Mouse (Mus musculus): ENCODE data around the gene Slc12a4.
"Not testable (repeated sequence)": the region's sequence is repeated elsewhere in the genome, so short reads cannot be mapped to it uniquely, and the experiment has no call there.

Slc12a4 gene

DNA sequence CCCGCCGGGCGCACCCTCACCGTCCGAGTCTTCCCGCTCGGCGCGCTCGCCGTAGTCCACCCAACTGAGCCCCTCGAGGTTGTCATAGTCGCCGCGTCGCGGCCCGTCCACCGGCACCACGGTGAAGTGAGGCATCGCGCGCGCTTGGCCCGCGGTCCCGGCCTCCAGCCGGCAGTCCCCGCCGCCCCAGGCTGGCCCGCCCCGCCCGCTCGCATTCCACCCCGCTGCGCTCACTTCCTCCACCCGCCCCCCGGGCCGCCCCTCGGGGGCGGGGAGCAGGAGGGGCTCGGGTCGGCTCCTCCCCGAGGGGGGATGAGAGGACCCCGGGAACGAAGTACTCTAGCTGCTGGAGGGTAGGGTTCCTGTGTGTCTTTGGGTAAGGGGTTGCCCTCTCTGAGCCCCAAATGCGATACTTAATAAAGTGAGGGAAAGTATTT lies at the start of gene Slc12a4:
Gene Slc12a4 (minus strand): TSS at position 193 of the 437 bp plus-strand sequence.
- DNase-seq (ENCODE audit: low spot score in 2 of 2), result no peak

DNA sequence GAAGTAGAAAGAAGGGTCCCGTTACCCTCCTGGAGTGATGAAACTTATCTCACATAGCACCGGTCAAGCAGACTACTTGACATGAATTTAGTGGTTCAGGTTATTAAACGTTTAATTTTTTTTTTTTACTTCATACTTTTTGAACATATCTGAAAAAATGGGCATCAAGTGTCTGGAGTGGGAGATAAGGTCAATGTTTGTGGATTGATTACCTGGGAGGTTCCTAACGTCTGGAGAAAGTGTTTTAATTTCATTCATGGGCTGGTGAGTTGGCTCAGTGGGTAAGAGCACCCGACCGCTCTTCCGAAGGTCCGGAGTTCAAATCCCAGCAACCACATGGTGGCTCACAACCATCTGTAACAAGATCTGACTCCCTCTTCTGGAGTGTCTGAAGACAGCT lies 46.3 kb upstream of the Slc12a4 start:
- not testable (repeated sequence) for DNase-seq (ENCODE audit: low spot score in 2 of 2)

DNA sequence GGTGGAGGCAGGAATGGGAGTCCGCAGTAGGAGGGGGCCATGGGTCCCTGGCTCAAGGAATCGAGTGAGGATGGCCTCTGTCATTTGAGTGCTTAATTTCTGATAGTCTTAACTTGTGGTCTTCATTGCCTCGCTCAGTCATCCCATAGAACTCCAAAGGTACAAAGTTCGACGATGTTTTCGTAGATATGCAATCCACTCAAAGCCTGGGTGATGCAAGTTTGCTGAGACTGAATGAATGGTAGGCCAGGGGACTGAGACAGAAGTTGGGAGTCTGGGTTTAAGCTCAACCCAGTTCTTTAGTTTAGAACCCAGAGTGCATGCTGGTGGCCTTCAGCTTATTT lies 45.7 kb upstream of the Slc12a4 start, which contains the start of gene Ddx28:
Gene Ddx28 (minus strand): TSS at position 240 of the 344 bp plus-strand sequence.
- DNase-seq (ENCODE audit: low spot score in 2 of 2), result no peak

DNA sequence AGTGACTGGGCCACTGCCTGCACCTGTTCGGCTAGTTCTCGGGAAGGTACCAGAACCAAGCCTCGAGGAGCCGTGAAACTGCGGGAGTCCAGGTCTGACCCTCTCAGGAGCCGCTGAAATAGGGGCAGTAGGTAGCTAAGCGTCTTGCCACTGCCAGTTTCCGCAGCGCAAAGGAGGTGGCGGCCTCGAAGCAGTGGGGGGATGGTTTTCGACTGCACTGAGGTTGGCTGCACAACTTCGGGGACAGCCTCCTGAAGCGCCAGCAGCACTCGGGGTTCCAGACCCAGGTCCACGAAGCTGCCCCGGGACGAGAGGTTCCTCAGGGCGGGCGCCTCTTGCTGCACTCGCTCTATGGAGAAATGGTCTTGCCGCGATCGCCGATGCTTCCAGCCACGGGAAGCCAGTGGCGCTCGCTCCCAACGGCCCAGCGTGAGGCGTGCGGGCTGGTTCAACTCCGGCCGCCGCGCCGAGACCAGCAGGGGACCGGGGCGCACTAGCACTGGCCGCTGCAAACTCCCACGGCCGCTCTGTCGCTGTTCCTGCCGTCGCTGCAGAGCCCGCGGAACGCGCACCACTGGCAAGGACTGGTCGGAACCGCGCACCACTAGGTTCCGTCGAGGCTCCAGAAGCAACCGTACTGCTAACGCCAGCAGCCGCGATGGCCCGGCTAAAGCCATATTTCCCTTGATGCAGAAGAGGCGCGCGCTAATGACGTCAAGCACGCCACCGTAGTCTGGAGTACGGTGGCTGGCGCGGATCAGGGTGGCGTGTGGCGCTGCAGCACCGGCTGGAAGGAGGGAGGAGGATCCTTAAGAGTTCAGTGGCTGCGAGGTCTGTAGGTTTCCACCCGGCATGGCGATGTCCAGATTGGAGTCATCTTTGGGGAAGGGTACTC lies 45.1 kb upstream of the Slc12a4 start:
- DNase-seq (ENCODE audit: low spot score in 2 of 2), result peak; percentile 72 to 93

DNA sequence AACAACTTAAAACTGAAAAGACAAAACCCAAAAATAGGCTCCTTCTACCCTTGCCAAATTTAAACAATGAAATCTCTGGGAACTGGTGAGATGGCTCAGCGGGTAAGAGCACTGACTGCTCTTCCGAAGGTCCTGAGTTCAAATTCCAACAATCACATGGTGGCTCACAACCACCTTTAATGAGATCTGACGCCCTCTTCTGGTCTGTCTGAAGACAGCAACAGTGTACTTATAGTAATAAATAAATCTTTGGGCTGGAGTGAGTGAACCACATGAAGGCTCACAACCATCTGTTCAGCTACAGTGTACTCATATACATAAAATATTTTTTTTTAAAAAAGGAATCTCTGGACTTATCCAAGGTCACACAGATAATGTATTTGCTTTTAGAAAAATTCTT lies 42.0 kb upstream of the Slc12a4 start:
- not testable (repeated sequence) for DNase-seq (ENCODE audit: low spot score in 2 of 2)

DNA sequence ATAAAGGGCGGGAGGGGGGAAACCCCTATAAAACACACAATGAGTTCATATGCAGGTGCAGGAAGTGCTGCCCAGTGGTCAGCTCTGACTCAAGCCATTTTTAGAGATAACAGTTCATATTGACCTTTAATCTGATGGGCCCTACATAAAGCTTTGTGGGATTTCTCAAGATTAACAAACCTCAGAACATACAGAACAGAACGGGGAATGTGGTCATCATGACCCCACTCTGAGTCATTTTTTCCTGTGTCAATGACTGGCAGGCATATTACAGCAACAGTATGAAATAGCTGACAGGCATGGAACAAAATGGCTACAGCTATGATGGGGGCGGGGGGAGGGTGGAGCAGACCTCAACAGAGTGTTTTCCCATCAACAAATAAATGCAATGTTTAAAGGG lies 41.2 kb upstream of the Slc12a4 start:
- no peak for DNase-seq (ENCODE audit: low spot score in 2 of 2)

DNA sequence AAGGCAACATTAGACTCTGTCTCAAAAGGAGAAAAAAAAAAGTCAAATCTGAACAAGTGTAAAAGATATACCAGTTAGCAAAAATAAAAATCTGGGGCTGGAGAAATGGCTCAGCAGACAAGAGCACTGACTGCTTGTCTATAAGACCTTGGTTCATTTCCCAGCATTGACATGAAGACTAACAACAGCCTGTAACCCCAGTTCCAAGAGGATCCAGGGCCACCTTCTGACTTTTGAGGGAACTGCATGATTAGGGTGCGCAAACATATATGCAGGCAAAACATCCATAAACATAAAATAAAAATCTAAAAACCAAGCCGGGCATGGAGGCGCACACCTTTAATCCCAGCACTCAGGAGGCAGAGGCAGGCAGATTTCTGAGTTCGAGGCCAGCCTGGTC lies 40.5 kb upstream of the Slc12a4 start:
- DNase-seq (ENCODE audit: low spot score in 2 of 2), result no peak

DNA sequence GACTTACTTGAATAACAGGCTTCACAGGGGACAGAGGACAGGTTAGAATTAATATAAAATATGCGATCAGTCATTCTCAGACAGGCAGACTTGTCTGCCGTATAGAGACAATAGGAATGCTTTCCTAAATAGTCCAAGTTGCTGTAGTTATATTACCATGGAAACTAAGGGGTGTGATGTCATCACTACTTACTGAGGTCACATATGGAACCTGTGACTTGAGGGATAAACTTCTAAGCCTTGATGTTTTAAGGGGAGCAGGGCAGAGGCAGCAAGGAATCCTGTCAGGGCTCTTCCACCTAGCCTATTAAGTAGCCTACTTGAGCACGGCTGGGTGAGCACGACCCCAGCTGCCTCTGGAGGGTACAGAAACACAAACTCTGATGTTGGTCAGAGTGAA lies 40.0 kb upstream of the Slc12a4 start, which contains the start of gene Dpep2nb:
Gene Dpep2nb (minus strand): TSS at position 101 of the 400 bp plus-strand sequence.
- no peak for DNase-seq (ENCODE audit: low spot score in 2 of 2)

DNA sequence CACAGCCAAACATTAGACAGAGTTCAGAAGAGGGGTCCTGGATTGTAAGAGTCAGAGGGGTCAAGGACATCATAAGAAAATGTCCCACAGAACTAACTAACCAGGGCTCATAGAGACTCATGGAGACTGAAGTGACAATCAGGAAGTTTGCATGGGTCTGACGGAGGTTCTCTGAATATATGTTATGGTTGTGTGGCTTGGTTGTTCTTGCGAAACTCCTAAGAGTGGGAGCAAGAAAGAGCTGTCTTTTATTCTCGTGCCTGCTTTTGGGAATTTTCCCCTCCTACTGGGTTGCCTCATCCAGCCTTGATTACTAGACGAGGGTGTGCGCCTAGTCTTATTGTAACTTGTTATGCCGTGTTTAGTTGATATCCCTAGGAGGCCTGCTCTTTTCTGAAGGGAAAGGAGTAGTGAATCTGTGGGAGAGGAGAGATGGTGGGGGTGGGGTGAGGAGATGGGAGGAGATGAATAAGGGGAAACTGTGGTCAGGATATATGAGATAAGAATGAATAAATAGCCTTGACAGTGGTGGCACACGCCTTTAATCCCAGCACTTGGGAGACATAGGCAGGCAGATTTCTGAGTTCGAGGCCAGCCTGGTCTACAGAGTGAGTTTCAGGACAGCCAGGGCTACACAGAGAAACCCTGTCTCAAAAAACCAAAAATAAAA lies 38.8 kb upstream of the Slc12a4 start:
- no peak for DNase-seq (ENCODE audit: low spot score in 2 of 2)

DNA sequence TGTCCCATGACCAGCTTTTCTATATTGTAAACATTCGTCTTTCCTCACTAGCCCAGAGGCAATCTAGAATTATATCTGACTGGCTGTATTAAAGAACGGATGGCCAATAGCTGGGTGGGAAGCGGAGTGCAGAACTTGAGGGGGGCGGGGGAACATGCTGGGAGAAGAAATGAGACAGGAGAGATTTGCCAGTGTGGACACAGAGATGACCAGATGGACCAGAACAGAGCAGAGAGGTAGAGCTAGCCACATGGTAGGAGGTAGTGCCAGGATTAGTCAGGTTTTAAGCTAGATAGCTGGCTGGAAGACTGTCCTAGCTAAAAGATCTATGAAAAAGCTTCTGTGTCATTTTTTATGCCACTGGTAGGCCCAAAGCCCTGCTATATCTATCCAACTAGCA lies 36.0 kb upstream of the Slc12a4 start:
- DNase-seq (ENCODE audit: low spot score in 2 of 2), result no peak

DNA sequence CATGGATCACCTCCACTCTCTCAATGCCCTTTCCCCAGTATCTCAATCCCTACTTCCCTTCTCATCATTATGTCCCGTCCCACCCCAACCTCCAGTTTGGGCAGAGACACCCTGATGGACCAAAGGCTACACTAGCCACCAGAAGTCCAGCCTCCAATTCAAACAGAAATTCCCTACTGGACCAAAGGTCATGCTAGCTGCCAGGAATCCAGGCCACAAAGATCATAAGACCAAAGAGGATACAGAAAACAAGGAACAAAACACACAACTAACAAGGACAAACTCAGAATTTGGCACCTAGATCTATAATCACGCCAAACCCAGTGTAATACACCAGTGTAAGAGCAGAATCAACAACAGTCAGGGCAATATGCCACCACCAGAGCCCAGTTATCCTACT lies 33.1 kb upstream of the Slc12a4 start:
- DNase-seq (ENCODE audit: low spot score in 2 of 2), result no peak

DNA sequence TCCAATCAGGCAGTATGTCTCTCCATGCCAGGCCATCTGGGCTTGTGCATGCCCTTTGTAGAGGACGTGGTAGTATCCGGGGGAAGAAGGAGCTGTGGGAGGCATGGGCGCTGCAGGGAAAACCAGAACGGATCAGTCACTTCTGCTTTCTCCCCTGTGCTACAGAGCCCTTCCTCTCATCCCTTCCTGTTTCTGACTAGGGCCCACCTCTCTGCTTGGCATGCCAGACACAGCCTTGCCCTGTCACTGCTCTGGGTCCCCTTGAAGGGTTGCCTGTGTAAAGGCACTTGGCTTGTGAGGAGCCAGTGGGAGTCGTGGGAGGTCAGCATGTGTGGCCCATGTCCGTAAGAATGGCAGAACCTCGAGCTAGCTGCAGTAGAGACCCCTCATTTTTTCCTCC lies 30.5 kb upstream of the Slc12a4 start:
- no peak for DNase-seq (ENCODE audit: low spot score in 2 of 2)

DNA sequence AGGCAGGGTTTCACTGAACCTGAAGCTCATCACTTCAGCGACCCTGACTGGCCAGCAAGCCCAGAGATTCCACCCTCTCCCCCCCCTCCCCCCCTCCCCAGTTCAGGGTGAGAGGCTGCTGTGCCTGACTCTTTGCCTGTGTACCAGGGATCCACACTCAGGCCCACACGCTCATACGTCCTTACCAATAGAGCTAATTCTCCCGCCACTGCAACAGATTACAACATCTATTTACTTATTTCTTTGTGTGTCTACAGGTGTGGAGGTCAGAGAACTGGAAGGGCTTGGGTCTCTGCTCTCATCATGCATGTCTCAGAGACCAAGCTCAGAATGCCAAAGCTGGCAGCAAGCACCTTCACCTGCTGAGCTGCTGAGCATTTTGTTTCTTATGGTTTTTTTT lies 27.3 kb upstream of the Slc12a4 start:
- no peak for DNase-seq (ENCODE audit: low spot score in 2 of 2)

DNA sequence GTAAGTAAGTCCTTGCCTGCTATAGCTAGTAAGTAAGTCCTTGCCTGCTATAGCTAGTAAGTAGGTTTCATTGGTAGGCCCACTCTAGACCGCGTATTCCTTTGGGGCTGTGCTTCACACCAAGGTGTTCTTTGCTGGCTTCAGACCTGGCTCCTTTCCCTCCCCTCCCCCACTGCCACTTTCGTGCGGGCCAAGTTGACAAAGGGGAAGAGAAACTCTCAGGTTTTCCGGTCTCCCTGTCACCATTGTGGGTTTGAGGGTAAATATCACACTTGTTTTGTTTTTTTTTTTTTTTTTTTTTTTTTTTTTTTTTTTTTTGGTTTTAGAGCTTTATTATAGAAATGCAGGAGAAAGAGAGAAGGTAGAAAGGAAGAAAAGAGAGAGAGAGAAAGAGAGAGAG lies 26.6 kb upstream of the Slc12a4 start:
- DNase-seq (ENCODE audit: low spot score in 2 of 2), result no peak

DNA sequence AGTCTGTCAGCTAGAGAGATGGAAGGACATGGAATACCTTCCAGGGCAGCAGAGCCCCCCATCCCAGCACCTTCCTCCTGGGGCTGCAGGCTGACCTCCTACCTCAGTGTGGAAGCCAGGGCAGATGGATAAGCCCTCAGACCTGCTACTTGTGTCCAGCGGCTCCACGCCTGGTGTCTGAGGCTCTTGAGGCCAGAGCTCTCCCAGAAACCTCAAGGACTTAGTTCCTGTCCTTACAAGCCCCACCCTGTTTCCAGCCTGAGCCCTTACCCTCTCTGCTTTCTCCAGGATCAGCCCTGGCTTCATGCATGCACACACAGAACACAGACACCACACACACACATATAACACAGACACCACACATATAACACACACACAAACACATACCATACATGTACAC lies 25.6 kb upstream of the Slc12a4 start:
- no peak for DNase-seq (ENCODE audit: low spot score in 2 of 2)

DNA sequence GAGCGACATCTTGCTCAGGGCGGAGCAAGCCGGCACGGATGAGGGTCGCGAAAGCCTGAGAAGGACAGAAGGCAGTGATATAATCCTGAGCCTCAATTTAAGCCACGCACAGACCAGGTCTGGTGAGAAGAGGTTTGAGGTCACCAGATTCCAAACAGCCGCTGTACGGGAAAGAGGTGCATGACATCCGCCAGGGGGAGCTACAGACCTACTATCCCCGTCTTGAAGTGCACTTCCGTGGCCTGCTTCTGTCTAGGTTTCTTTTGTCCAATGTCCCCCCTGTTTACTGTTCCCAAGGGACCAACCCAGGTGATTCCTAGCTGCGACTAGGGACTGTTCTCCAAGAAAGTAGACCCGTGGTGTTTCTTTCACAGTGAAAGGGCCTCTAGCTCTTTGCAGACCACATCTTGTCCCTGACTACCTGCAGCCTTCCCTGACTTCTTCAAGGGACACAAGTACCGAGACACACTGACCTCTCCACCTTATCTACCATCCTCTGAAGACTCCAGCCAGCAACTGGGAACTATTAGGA lies 25.0 kb upstream of the Slc12a4 start, which contains the start of gene Dus2:
Gene Dus2 (plus strand): TSS at position 482 of the 532 bp plus-strand sequence.
- DNase-seq (ENCODE audit: low spot score in 2 of 2), result peak in 1 of 2 experiments; percentile 75

DNA sequence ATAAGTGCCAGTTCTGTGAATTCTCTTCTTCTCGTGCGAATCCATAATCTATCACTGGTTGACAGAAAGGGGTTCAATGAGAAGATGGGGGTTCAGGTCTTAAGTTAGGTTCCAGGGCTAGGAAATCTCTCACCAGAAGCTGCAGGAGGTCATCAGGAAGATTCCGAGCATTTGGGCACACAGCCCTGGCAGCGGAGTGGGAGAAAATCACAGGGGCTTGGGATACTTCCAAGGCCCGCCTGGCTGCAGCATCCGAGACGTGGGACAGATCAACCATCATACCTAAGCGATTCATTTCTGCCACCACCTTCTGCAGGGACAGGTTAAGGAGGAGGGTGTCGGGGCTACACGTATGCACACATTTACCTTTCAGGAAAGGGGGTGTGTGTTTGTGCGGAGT lies 22.6 kb upstream of the Slc12a4 start:
- no peak for DNase-seq (ENCODE audit: low spot score in 2 of 2)

DNA sequence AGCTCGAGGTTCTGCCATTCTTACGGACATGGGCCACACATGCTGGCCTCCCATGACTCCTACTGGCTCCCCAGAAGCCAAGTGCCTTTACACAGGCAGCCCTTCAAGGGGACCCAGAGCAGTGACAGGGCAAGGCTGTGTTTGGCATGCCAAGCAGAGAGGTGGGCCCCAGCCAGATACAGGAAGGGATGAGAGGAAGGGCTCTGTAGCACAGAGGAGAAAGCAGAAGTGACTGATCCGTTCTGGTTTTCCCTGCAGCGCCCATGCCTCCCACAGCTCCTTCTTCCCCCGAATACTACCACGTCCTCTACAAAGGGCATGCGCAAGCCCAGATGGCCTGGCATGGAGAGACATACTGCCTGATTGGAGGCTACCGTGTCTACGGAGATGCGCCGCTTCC lies 17.5 kb upstream of the Slc12a4 start:
- not testable (repeated sequence) for DNase-seq (ENCODE audit: low spot score in 2 of 2)

DNA sequence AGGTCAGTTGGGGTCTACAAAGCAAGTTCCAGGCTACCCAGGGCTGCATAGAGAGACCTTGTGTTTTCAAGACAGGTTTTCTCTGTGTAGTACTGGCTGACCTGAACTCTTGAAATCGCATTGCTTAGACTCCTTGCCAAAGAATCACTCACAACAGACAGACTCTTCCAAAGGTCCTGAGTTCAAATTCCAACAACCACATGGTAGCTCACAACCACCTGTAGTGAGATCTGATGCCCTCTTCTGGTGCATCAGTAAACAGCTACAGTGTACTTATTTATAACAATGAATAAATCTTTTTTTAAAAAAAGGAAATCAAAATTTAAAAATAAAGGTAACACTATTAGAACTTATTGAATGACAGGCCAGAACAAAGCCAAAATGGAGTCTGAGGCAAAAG lies 15.2 kb upstream of the Slc12a4 start:
- no peak for DNase-seq (ENCODE audit: low spot score in 2 of 2)

DNA sequence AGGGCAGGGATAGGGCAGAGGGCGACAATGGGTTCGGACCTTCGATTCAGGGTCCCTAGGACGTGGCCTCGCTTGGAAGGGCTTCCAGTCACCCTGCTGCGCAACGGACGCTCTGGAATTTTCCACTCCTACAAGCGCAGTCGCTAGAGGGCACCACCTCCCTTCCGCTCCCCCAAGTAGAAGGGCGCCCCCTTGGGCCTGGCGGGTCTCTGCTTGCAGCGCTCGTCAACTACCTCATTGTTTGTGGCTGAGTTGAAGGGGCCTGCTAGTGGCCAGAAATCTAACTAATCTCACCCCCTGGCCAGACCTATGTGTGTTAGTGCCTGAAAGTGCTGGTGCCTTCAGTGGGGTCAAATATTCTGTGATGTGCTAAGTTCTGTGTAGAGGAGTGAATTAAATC lies 13.4 kb upstream of the Slc12a4 start, which contains the start of gene Dpep3:
Gene Dpep3 (minus strand): TSS at position 105 of the 400 bp plus-strand sequence.
- DNase-seq (ENCODE audit: low spot score in 2 of 2), result no peak

DNA sequence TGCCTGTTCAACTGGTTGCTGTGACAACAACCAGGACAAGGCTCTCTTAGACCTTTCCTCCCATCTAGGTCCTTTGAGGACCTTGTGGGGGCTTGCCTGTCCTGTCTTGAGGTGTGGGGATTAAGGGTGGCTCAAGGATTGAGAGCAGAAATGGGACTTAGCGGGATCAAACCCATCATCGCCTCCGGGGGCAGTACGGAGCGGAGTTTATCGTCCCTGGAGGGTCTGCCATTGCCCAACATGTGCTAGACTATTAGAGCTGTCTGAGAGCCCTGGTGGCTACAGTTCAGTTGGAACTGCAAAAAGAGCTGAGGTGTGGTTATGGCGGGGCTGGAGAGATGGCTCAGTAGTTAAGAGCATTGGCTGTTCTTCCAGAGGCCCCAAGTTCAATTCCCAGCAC lies 9.5 kb upstream of the Slc12a4 start:
- DNase-seq (ENCODE audit: low spot score in 2 of 2), result no peak

DNA sequence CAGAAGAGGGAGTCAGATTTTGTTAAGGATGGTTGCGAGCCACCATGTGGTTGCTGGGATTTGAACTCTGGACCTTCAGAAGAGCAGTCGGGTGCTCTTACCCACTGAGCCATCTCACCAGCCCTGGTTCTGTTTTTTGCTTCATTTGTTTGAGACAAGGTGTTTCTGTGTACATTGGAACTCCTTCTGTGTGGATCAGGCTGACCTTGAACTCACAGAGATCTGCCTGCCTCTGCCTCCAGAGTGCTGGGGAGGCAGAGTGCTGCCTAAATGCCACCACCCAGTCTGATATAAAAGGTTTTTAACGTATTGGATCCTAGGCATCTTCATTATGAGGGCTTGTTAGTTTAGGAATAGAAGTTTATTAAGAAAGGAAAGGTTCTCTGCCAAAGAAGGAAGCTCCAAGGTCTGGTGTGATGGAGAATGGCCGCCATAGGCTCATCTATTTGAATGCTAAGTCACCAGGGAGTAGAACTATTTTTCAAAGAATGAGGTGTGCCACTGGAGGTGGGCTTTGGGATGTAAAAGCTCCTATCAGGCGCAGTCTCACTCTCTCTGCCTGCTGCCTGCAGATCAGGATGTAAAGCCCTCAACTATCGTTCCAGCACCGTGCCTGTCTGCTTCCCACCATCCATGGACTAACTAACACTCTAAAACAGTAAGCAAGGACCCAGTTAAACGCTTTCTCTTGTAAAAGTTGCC lies 5.3 kb upstream of the Slc12a4 start:
- no peak for DNase-seq (ENCODE audit: low spot score in 2 of 2)

All from left cerebral cortex, adult 9 months (tissue).